17 mouse cellular contexts compared by ENCODE assay signal in the genomic region with DNA sequence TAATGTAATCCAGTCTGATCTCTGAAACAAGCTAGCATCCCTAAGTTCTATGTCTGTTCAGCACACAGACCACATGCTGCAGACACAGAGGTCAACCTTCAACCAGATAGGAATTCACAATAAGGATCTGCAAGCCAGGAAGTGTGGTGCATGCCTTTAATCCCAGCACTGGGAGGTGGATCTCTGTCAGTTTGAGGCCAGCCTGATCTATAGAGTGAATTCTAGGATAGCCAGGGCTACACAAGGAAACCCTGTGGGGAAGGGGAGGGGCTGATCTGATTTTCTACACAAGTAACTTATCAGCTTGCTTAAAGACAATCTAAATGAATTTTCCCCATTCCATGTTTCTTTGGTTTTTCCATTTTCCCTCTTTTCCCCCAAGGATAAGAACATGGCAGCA.
"Had no signal": no experiment of that assay in that cellular context is flagged by ENCODE, and none has a peak within 500 bp of the region (broad histone marks: within the 10 kb centered on the region; RNA-seq: fewer than 3 reads in every experiment).

No protein-coding gene starts in this region.

- H3K36me3 ChIP-seq: lung, embryonic 15.5 days; midbrain, embryonic 10.5 days; midbrain, embryonic 12.5 days; neural tube, embryonic 13.5 days; neural tube, embryonic 15.5 days; stomach, embryonic 15.5 days had no signal

- H3K27ac ChIP-seq: lung, embryonic 15.5 days; midbrain, embryonic 10.5 days; midbrain, embryonic 12.5 days; neural tube, embryonic 13.5 days; neural tube, embryonic 15.5 days; stomach, embryonic 15.5 days; stomach, postnatal 0 days had no signal

- H3K9ac ChIP-seq: liver, postnatal 0 days; lung, embryonic 15.5 days; midbrain, embryonic 12.5 days; neural tube, embryonic 13.5 days; neural tube, embryonic 15.5 days; stomach, embryonic 15.5 days had no signal

- H3K4me1 ChIP-seq: midbrain, embryonic 10.5 days; midbrain, embryonic 12.5 days; neural tube, embryonic 13.5 days; neural tube, embryonic 15.5 days; stomach, embryonic 15.5 days had no signal

- H3K27me3 ChIP-seq: lung, embryonic 15.5 days; midbrain, embryonic 12.5 days; neural tube, embryonic 13.5 days; neural tube, embryonic 15.5 days; stomach, embryonic 15.5 days had no signal

- H3K4me3 ChIP-seq: lung, embryonic 15.5 days; midbrain, embryonic 10.5 days; midbrain, embryonic 12.5 days; myocyte; neural tube, embryonic 13.5 days; neural tube, embryonic 15.5 days; stomach, embryonic 15.5 days had no signal

- DNase-seq: liver, postnatal 0 days; lung, adult 2 months; lung, postnatal 4 days; midbrain, embryonic 14.5 days; retina, postnatal 1 day; right cerebral cortex, postnatal 14 days; thymus, adult 2 months; thymus, postnatal 25 days; thymus, postnatal 4 days had no signal

- H3K9me3 ChIP-seq: lung, embryonic 15.5 days; midbrain, embryonic 10.5 days; midbrain, embryonic 12.5 days; neural tube, embryonic 13.5 days; neural tube, embryonic 15.5 days; stomach, embryonic 15.5 days had no signal
